Mouse (Mus musculus): ENCODE results near the gene Trim40. TPM values are rescaled to one million over a fixed set of nuclear protein-coding genes. Genes with fewer than 3 reads are reported as not detected.

Trim40 gene
- polyA plus RNA-seq, 1 experiment, result not detected

GRCm38 (mm10) chr17:36922715-36923114 is 32.8 kb upstream of the Trim40 start:
- no peaks in the 10 kb centered on the region for H3K4me1 ChIP-seq (ENCODE audit: control insufficient read depth, insufficient read depth, low read length)
- TF ChIP-seq CTCF (IDR thresholded peaks at IDR 0.05; ENCODE audit: control insufficient read depth, insufficient read depth, low read length) (no peak), POLR2A (IDR thresholded peaks at IDR 0.05; ENCODE audit: borderline replicate concordance, control insufficient read depth, low read depth, low read length) (no peak)
- 78% methylated on average over 4 of the region's 4 CpGs for WGBS

GRCm38 (mm10) chr17:36920239-36920638 is 30.3 kb upstream of the Trim40 start:
- no peak overlapping the region for H3K27ac ChIP-seq (ENCODE audit: control insufficient read depth, insufficient read depth, low read depth, low read length, poor library complexity)
- no peak overlapping the region for H3K4me3 ChIP-seq (replicated peaks; ENCODE audit: control insufficient read depth, low read depth, low read length)
- H3K4me1 ChIP-seq (ENCODE audit: control insufficient read depth, insufficient read depth, low read length), result no peaks in the 10 kb centered on the region
- TF ChIP-seq CTCF (IDR thresholded peaks at IDR 0.05; ENCODE audit: control insufficient read depth, insufficient read depth, low read length) (no peak), POLR2A (IDR thresholded peaks at IDR 0.05; ENCODE audit: borderline replicate concordance, control insufficient read depth, low read depth, low read length) (no peak)
- WGBS, result 76% methylated on average over 15 of the region's 15 CpGs

More at GRCm38 (mm10) chr17:36922715-36923114, 32.8 kb upstream of the Trim40 start:
- Histone ChIP-seq H3K4me3 (replicated peaks; ENCODE audit: control insufficient read depth, low read depth, low read length) (no peak overlapping the region), H3K27ac (ENCODE audit: control insufficient read depth, insufficient read depth, low read depth, low read length, poor library complexity) (no peak overlapping the region)

- Histone ChIP-seq H3K4me1 (ENCODE audit: control insufficient read depth, insufficient read depth, low read length) (no peaks in the 10 kb centered on the region), H3K27ac (ENCODE audit: control insufficient read depth, insufficient read depth, low read depth, low read length, poor library complexity) (no peak overlapping the region), H3K4me3 (replicated peaks; ENCODE audit: control insufficient read depth, low read depth, low read length) (no peak overlapping the region)
- TF ChIP-seq POLR2A (IDR thresholded peaks at IDR 0.05; ENCODE audit: borderline replicate concordance, control insufficient read depth, low read depth, low read length) (no peak), CTCF (IDR thresholded peaks at IDR 0.05; ENCODE audit: control insufficient read depth, insufficient read depth, low read length) (peak; percentile 83)
- 10% methylated on average over 9 of the region's 9 CpGs for WGBS
Observed at GRCm38 (mm10) chr17:36915076-36915475, 25.2 kb upstream of the Trim40 start.

GRCm38 (mm10) chr17:36914108-36914507 is 24.2 kb upstream of the Trim40 start:
- TF ChIP-seq POLR2A (IDR thresholded peaks at IDR 0.05; ENCODE audit: borderline replicate concordance, control insufficient read depth, low read depth, low read length) (no peak), CTCF (IDR thresholded peaks at IDR 0.05; ENCODE audit: control insufficient read depth, insufficient read depth, low read length) (peak; percentile 48)
- 12% methylated on average over 2 of the region's 2 CpGs for WGBS
- H3K27ac ChIP-seq (ENCODE audit: control insufficient read depth, insufficient read depth, low read depth, low read length, poor library complexity), result no peak overlapping the region
- no peak overlapping the region for H3K4me3 ChIP-seq (replicated peaks; ENCODE audit: control insufficient read depth, low read depth, low read length)
- no peaks in the 10 kb centered on the region for H3K4me1 ChIP-seq (ENCODE audit: control insufficient read depth, insufficient read depth, low read length)

GRCm38 (mm10) chr17:36912031-36912430 is 22.1 kb upstream of the Trim40 start:
- no peak overlapping the region for H3K27ac ChIP-seq (ENCODE audit: control insufficient read depth, insufficient read depth, low read depth, low read length, poor library complexity)
- H3K4me1 ChIP-seq (ENCODE audit: control insufficient read depth, insufficient read depth, low read length), result no peaks in the 10 kb centered on the region
- H3K4me3 ChIP-seq (replicated peaks; ENCODE audit: control insufficient read depth, low read depth, low read length), result no peak overlapping the region
- TF ChIP-seq CTCF (IDR thresholded peaks at IDR 0.05; ENCODE audit: control insufficient read depth, insufficient read depth, low read length), result no peak
- TF ChIP-seq POLR2A (IDR thresholded peaks at IDR 0.05; ENCODE audit: borderline replicate concordance, control insufficient read depth, low read depth, low read length), result no peak
- WGBS, result 54% methylated on average over 2 of the region's 2 CpGs

GRCm38 (mm10) chr17:36909802-36910201 is 19.9 kb upstream of the Trim40 start:
- 42% methylated on average over 4 of the region's 4 CpGs for WGBS
- H3K4me1 ChIP-seq (ENCODE audit: control insufficient read depth, insufficient read depth, low read length), result no peaks in the 10 kb centered on the region
- no peak overlapping the region for H3K27ac ChIP-seq (ENCODE audit: control insufficient read depth, insufficient read depth, low read depth, low read length, poor library complexity)
- no peak for TF ChIP-seq CTCF (IDR thresholded peaks at IDR 0.05; ENCODE audit: control insufficient read depth, insufficient read depth, low read length)
- no peak for TF ChIP-seq POLR2A (IDR thresholded peaks at IDR 0.05; ENCODE audit: borderline replicate concordance, control insufficient read depth, low read depth, low read length)
- H3K4me3 ChIP-seq (replicated peaks; ENCODE audit: control insufficient read depth, low read depth, low read length), result no peak overlapping the region

- Histone ChIP-seq H3K4me3 (replicated peaks; ENCODE audit: control insufficient read depth, low read depth, low read length) (no peak overlapping the region), H3K4me1 (ENCODE audit: control insufficient read depth, insufficient read depth, low read length) (no peaks in the 10 kb centered on the region), H3K27ac (ENCODE audit: control insufficient read depth, insufficient read depth, low read depth, low read length, poor library complexity) (no peak overlapping the region; the same call in 1 of the 2 replicates)
- TF ChIP-seq CTCF (IDR thresholded peaks at IDR 0.05; ENCODE audit: control insufficient read depth, insufficient read depth, low read length), result no peak
- no peak for TF ChIP-seq POLR2A (IDR thresholded peaks at IDR 0.05; ENCODE audit: borderline replicate concordance, control insufficient read depth, low read depth, low read length)
- WGBS, result 48% methylated on average over 1 of the region's 1 CpGs
Observed at GRCm38 (mm10) chr17:36908235-36908634, 18.3 kb upstream of the Trim40 start.

- no peak overlapping the region for H3K27ac ChIP-seq (ENCODE audit: control insufficient read depth, insufficient read depth, low read depth, low read length, poor library complexity)
- whole genome bisulfite sequencing, result 44% methylated on average over 3 of the region's 3 CpGs
Observed at GRCm38 (mm10) chr17:36903651-36904050, 13.7 kb upstream of the Trim40 start.

GRCm38 (mm10) chr17:36900691-36901090 is 10.8 kb upstream of the Trim40 start:
- Histone ChIP-seq H3K4me3 (replicated peaks; ENCODE audit: control insufficient read depth, low read depth, low read length) (no peak overlapping the region), H3K27ac (ENCODE audit: control insufficient read depth, insufficient read depth, low read depth, low read length, poor library complexity) (no peak overlapping the region), H3K4me1 (ENCODE audit: control insufficient read depth, insufficient read depth, low read length) (no peaks in the 10 kb centered on the region)
- WGBS, result 15% methylated on average over 1 of the region's 1 CpGs
- TF ChIP-seq CTCF (IDR thresholded peaks at IDR 0.05; ENCODE audit: control insufficient read depth, insufficient read depth, low read length) (no peak), POLR2A (IDR thresholded peaks at IDR 0.05; ENCODE audit: borderline replicate concordance, control insufficient read depth, low read depth, low read length) (no peak)

More at GRCm38 (mm10) chr17:36903651-36904050, 13.7 kb upstream of the Trim40 start:
- H3K4me1 ChIP-seq (ENCODE audit: control insufficient read depth, insufficient read depth, low read length), result no peaks in the 10 kb centered on the region
- H3K4me3 ChIP-seq (replicated peaks; ENCODE audit: control insufficient read depth, low read depth, low read length), result no peak overlapping the region
- TF ChIP-seq POLR2A (IDR thresholded peaks at IDR 0.05; ENCODE audit: borderline replicate concordance, control insufficient read depth, low read depth, low read length), result no peak
- no peak for TF ChIP-seq CTCF (IDR thresholded peaks at IDR 0.05; ENCODE audit: control insufficient read depth, insufficient read depth, low read length)

Measured in bone marrow, adult 2 months (tissue).